Mouse (Mus musculus) bone marrow macrophage, adult 2 months (primary cell): Measurements from ENCODE around the gene Ebf1.

ENCODE experiments used
- CTCF ChIP-seq: IDR thresholded peaks from 2 replicates; pipeline ENCODE4 v1.5.1; 2012; ENCODE audit warnings: low read depth, mild to moderate bottlenecking, low read length, moderate library complexity
- POLR2A ChIP-seq: IDR thresholded peaks from 2 replicates; pipeline ENCODE4 v1.6.1; 2012; ENCODE audit warnings: mild to moderate bottlenecking, low read depth, low read length, borderline replicate concordance

DNA sequence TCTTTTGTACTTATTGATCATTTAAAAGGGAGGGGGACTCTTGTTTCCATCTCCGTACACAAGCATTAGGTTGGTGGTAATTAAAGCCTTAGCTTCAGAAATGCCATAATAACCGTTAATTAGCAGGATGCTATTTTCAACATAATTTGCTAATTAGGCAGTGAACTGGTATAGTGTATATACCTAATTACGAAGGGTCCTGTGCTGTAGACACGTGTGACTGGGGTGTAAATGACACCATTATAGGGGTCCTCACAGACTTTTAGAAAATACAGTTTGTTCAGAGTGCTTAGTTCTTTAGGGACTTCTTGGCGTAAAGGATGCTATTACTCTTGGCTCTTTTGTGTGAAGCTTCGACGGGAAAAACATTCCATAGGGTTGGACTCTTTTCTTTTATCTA, 167.9 kb downstream of the Ebf1 start:
- TF ChIP-seq CTCF, result no peak
- no peak for TF ChIP-seq POLR2A
